Mouse (Mus musculus) spleen, adult 2 months (tissue): ENCODE results near the gene Tmem150a.

Source experiments
- CTCF ChIP-seq: fragments of 200-500 bp; IDR thresholded peaks from 2 replicates; pipeline ENCODE4 v1.5.1; 2011; ENCODE audit warnings: mild to moderate bottlenecking, inconsistent platforms; ENCODE audit not compliant: insufficient read depth, insufficient read length, insufficient replicate concordance; ENCODE audit errors: extremely low read depth
- POLR2A ChIP-seq: fragments of 200-500 bp; IDR thresholded peaks from 2 replicates; pipeline ENCODE4 v1.6.1; 2011; ENCODE audit warnings: low read depth, low read length, inconsistent platforms

DNA sequence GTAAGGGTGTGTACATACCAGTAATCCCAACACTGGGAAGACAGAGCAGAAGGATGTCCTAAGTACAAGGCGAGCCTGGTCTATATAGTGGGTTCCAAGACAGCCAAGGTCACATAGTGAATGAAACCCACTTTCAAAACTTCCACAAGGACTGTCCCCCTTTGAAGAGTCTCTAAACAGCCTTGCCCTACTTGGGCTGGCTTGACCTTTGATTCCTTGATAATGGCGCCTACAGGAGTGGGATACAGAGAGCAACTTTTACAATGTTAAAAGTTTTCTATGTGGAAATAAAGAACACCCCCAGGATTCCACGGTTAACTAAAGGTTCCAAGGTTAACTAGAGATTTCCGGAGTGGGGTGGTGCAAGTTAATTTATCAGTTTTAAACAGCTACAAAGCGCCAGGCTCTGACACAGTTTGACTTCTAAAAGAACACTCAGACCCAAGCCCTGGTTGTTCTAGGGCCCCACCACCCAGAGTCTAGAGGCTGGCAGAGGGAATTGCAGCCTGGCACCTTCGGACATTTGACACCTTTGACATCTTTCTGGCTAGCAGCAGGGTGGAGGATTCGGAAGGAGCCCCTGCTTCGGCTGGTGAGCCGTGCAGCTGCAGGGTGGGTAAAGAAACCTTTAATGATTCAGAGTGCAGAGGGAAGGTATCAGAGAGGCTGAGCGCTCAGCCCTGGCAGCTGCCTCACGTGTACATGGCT lies 4.8 kb downstream of the Tmem150a start:
- TF ChIP-seq CTCF (no peak), POLR2A (no peak)
